Mouse (Mus musculus) forebrain, embryonic 10.5 days (tissue): ENCODE data around the gene Olfr9. TPM values are rescaled to one million over a fixed set of nuclear protein-coding genes. Genes with fewer than 3 reads are reported as not detected.
"Not testable (repeated sequence)": the region's sequence is repeated elsewhere in the genome, so short reads cannot be mapped to it uniquely, and the experiment has no call there.

Experiments used
- DNase-seq: peaks from one replicate; pipeline ENCODE4 v3.0.0-alpha.2; 2017; ENCODE audit warnings: low spot score; ENCODE audit errors: extremely low spot score
- H3K27ac ChIP-seq: fragments of 300-500 bp; sonication (generic); 2 replicates; pipeline ENCODE4 v1.5.1; 2016; ENCODE audit warnings: mild to moderate bottlenecking
- H3K27me3 ChIP-seq: fragments of 300-500 bp; sonication (generic); 2 replicates; pipeline ENCODE4 v1.6.1; 2016; ENCODE audit warnings: mild to moderate bottlenecking; ENCODE audit not compliant: poor library complexity, severe bottlenecking
- H3K36me3 ChIP-seq: fragments of 300-500 bp; sonication (generic); replicated peaks from 2 replicates; pipeline ENCODE4 v1.6.1; 2016; ENCODE audit warnings: mild to moderate bottlenecking, moderate library complexity
- H3K4me1 ChIP-seq: fragments of 300-500 bp; sonication (generic); 2 replicates; pipeline ENCODE4 v1.6.1; 2016
- H3K4me3 ChIP-seq: fragments of 300-500 bp; sonication (generic); 2 replicates; pipeline ENCODE4 v1.5.1; 2016; ENCODE audit warnings: mild to moderate bottlenecking, moderate library complexity
- H3K9me3 ChIP-seq: fragments of 300-500 bp; sonication (generic); 2 replicates; pipeline ENCODE4 v1.6.1; 2016; ENCODE audit warnings: mild to moderate bottlenecking, moderate library complexity
- WGBS: fragments of 180-500 bp; shearing (Covaris S2); methylation state at CpG from one replicate; pipeline ENCODE4 v1.1.7; 2016; 5-methylcytosine and 5-hydroxymethylcytosine counted together
- polyA plus RNA-seq: library from polyadenylated mRNA; unstranded; fragments of >200 nt; fragmentation: Nextera tagmentation; extraction: Ambion mirVana; gene quantifications from 2 replicates; pipeline ENCODE4 v1.2.1, GENCODE M21; 2016

Olfr9 gene
- polyA plus RNA-seq: not detected in 2 replicates

DNA sequence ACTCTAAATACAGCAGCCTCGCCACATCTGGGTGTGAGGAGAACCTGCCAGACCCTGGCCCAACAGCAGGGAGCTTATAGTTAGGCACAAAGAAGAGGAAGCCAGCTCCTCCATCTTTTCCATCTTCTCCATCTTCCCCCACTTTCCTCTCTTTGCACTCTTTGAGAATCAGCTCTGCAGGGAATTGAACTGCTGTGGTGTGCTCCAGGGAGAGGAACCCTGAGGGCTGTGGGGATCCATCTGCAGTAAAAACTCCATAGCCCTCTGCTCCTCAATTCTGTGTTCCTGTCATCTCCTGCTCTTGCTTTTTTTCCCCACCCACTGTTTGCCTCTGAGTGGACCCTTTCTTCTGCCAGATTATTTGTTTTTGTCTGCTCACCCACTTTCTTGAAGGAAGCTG lies at the start of gene Olfr9:
Olfr9 (plus strand) TSS at position 301 of the 400 bp plus-strand sequence.
- H3K9me3 ChIP-seq, H3K4me1 ChIP-seq, DNase-seq, H3K27ac ChIP-seq, H3K27me3 ChIP-seq, H3K36me3 ChIP-seq, H3K4me3 ChIP-seq: not testable (repeated sequence)
- 64% methylated on average over 1 of the region's 1 CpGs for WGBS

DNA sequence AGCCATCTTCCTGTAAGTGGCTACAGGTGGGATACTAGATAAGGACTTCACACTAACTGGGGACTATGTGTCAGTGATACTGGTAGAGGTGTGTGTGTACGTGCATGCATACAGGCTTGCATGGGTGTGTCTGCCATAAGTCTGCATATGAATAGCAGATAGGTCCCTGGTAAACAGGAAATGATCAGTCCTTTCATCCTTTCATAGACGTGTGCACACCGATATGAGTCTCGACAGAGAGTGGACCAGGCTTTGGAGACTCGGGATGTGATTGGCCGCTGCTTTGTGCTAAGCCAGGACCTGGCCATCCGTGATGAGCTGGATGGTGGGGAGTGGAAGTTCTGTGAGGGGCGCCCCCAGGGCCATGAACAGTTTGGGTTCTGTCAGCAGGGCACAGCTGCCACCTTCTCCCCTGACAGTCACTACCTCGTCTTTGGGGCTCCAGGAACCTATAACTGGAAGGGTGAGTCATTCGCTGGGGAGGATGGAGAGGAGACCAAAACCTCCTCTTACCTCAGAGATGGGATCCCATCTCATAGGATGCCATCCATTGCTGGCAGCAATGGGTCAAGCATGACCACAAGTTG lies 48.7 kb upstream of the Olfr9 start:
- Histone ChIP-seq H3K36me3 (no peaks in the 10 kb centered on the region), H3K9me3 (no peaks in the 10 kb centered on the region), H3K27ac (no peak overlapping the region), H3K27me3 (peaks cover 22% of the 10 kb centered on the region), H3K4me1 (no peaks in the 10 kb centered on the region), H3K4me3 (no peak overlapping the region)
- DNase-seq: no peak
- 89% methylated on average over 10 of the region's 10 CpGs for WGBS

DNA sequence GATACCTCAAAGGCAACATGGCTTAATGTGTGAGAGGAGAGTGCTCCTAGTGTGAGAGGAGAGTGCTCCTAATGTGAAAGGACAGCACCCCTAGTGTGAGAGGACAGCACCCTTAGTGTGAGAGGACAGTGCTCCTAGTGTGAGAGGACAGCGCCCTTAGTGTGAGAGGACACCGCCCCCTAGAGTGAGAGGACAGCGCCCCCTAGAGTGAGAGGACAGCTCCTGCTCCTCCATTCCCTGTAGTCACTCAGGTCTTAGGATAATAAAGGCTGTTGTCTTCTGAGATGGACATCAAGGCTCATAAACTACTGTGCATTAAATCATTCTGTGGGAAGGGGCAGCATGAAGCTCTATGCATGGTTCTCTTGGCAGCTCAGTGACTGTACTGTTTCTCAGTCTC lies 43.6 kb upstream of the Olfr9 start:
- H3K4me1 ChIP-seq: no peaks in the 10 kb centered on the region
- WGBS: 16% methylated on average over 3 of the region's 3 CpGs
- H3K4me3 ChIP-seq: no peak overlapping the region
- no peak for DNase-seq
- H3K36me3 ChIP-seq: no peaks in the 10 kb centered on the region
- H3K9me3 ChIP-seq: no peaks in the 10 kb centered on the region
- H3K27ac ChIP-seq: no peak overlapping the region
- H3K27me3 ChIP-seq: no peaks in the 10 kb centered on the region

DNA sequence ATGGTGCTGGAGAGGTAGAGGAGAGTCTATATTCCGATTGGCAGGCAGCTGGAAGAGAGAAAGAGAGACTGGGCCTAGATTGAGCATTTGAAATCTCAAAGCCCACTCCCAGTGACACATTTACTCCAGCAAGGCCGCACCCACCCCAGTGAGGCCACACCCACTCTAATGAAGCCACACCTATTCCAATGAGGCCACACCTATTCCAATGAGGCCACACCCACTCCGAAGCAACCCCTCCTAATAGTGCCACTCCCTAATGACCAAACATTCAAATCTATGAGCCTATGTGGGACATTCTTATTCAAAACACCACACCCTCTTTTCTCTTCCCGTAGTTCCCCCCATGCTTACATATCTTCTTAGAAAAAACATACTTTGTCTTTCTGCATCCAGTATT lies 41.7 kb upstream of the Olfr9 start:
- Histone ChIP-seq H3K4me3 (no peak overlapping the region), H3K9me3 (no peaks in the 10 kb centered on the region), H3K27me3 (no peaks in the 10 kb centered on the region), H3K27ac (no peak overlapping the region), H3K36me3 (no peaks in the 10 kb centered on the region), H3K4me1 (no peaks in the 10 kb centered on the region)
- WGBS: 90% methylated on average over 4 of the region's 4 CpGs
- DNase-seq: no peak

DNA sequence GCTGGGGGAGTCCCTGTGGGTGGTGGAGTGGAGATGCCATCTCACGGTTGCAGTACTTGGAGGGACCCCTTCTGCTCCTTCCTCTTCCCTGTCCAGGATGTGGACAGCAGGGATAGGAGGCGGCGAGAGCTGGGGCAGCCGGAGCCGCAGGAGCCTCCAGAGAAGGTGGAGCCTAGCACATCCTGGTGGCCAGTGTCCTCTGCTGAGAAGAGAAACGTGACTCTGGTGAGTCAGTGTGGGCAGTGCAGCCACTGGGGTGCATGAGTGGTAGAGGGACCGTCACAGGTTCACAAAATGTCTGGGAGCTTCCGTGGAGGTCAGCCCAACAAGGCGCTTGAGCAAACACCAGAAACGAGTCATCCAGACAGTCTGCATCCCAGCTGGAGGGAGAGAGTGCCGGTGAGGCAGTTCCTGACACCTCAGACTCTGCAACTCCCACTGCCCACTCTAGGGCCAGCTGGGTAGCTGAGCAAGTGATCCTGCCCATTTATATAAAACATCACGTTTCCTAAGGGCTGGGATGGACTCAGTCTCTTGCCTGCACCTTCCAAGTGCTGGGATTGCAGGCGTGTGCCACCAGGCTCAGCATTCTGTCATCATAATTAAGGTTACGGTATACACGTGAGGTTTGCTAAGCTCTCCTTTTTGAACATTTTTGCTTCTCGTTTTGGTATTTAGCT lies 38.9 kb upstream of the Olfr9 start:
- Histone ChIP-seq H3K9me3 (no peaks in the 10 kb centered on the region), H3K27me3 (no peaks in the 10 kb centered on the region), H3K27ac (no peak overlapping the region), H3K4me3 (no peak overlapping the region), H3K4me1 (no peaks in the 10 kb centered on the region), H3K36me3 (no peaks in the 10 kb centered on the region)
- DNase-seq: no peak
- 77% methylated on average over 16 of the region's 16 CpGs for WGBS

DNA sequence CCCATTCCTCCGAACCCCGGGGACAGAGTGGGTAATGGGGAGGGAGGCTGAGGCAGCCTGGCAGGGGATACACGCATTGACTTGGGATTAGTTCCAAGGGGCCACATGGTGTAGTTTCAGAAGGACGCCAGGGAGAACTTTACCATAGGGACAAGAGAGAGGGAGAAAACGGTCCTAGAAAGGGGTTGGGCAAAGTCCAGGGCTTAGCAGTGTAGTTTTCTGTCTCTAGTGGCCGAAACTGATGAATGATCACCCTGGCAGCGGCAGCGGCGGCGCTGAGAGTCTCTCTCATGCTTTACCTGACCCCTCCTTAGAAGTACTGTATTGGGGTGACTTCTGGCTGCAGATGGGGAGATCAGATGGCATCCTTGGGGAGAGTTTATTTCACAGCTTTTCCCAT lies 30.9 kb upstream of the Olfr9 start:
- Histone ChIP-seq H3K36me3 (no peaks in the 10 kb centered on the region), H3K27me3 (no peaks in the 10 kb centered on the region), H3K4me3 (no peak overlapping the region), H3K4me1 (no peaks in the 10 kb centered on the region), H3K27ac (no peak overlapping the region), H3K9me3 (no peaks in the 10 kb centered on the region)
- no peak for DNase-seq
- WGBS: 84% methylated on average over 10 of the region's 10 CpGs

DNA sequence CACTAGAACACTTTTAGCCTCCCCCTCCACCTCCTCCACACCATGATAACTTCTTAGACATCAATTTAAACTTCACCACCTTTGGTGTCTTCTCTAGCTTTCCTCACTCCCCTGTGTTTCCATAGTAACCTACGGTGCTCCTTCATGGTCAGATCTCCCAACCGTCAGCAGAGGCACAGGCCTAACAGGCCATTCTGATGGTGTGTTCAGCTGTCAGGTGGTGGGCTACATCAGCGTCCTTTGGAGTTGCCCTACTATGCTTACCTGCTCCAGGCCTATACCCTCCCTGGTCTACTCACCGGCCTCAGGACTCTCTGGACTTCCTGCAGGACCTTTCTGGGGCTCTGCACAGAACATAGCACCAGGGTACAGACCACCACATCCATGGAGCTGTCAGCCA lies 29.1 kb upstream of the Olfr9 start:
- Histone ChIP-seq H3K9me3 (no peaks in the 10 kb centered on the region), H3K4me1 (no peaks in the 10 kb centered on the region), H3K27me3 (no peaks in the 10 kb centered on the region), H3K36me3 (no peaks in the 10 kb centered on the region), H3K4me3 (no peak overlapping the region), H3K27ac (no peak overlapping the region)
- WGBS: 81% methylated on average over 4 of the region's 4 CpGs
- DNase-seq: no peak

DNA sequence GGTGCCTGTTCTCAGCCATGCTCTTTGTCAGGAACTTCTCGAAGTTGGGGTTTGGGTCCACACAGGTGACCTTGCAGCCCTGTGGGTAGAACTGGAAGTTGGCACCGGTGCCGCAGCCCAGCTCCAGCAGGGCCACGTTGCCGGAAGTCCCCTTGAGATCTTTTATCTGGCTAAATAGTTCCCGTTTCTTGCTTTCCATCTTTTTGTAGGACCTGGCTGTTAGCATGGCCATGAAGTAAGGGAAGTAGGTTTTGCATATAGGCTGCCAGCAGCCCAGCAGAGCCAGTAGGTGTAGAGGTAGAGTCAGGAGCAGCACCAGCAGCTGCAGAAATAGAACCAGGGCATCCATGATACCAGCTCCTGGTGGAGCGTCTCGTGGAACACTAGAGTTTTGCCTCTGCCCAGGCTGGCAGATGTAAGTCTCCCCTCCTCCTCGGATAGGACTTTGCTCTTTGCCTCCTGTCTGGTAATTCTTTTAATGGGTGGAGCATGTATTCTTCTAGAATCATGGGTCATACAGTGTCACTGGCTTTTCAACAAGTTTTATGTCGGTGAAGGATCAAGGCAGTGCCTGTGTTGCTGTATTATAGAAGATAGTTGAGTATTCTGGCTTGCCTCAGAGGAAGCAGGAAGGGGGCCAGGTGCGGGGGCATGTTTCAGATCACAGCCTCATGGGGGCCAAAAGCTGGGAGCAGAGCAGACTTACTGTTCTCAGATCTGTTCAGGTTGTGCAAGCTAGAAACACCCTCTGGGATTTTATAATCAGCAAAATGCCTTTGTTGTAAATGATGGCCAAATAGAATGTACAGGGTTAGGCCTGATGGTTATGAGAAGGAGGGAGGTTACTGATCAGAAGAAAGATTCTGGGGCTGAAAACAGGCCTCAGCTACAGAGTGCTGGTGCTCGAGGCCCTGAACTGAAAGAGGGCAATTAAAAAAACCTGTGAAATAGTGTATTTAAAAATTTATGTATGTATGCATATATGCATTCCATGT lies 28.3 kb upstream of the Olfr9 start, which contains the start of gene Mettl7b:
Mettl7b (minus strand) TSS at position 399 of the 995 bp plus-strand sequence.
- Histone ChIP-seq H3K36me3 (no peaks in the 10 kb centered on the region), H3K4me1 (no peaks in the 10 kb centered on the region), H3K27ac (no peak within 1 kb of the TSS), H3K27me3 (no peaks in the 10 kb centered on the region), H3K9me3 (no peaks in the 10 kb centered on the region), H3K4me3 (no peak within 1 kb of the TSS)
- WGBS: 89% methylated on average over 12 of the region's 12 CpGs
- DNase-seq: no peak

DNA sequence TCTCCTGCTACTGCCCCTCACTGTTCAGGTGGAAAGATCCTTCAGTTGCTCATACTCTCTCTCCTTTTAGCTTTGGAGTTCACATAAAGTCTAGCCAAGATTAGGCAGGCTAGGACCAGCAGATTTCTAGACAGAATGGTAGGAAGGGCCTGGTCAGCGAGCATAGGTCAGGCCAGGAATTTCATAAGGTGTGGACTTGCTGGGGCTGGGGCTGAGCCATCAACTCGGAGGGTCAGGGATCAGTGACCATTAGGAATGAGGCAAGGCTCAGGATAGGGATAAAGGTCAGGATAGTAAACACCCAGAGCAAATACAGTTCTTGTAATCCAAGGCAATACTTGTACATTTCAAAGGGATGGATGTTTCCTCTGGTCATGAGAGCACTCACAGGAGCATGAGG lies 24.3 kb upstream of the Olfr9 start:
- Histone ChIP-seq H3K4me1 (no peaks in the 10 kb centered on the region), H3K9me3 (no peaks in the 10 kb centered on the region), H3K27ac (no peak overlapping the region), H3K4me3 (no peak overlapping the region), H3K27me3 (no peaks in the 10 kb centered on the region), H3K36me3 (no peaks in the 10 kb centered on the region)
- DNase-seq: no peak
- WGBS: 73% methylated on average over 2 of the region's 2 CpGs

DNA sequence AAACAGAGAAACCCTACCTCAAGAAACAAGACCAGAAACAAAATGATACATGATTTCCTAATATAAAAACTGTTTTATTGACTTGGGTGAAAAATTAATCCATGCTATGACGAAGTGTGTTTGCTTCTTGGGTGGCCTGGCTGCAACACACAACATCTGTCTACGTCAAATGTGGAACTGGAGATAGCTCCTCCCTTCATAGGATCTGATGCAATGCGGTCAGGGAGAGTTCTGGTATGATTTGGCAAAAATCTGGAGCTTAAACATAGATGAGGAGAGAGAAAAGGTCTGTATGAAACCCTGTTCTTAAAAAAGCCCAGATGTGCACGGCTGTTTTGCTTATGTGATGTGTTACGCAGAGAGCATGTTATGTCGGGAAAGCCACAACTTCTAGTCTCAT lies 23.4 kb upstream of the Olfr9 start:
- Histone ChIP-seq H3K9me3 (no peaks in the 10 kb centered on the region), H3K27me3 (no peaks in the 10 kb centered on the region), H3K27ac (no peak overlapping the region), H3K4me3 (no peak overlapping the region), H3K36me3 (no peaks in the 10 kb centered on the region), H3K4me1 (no peaks in the 10 kb centered on the region)
- DNase-seq: no peak
- 88% methylated on average over 6 of the region's 6 CpGs for WGBS

DNA sequence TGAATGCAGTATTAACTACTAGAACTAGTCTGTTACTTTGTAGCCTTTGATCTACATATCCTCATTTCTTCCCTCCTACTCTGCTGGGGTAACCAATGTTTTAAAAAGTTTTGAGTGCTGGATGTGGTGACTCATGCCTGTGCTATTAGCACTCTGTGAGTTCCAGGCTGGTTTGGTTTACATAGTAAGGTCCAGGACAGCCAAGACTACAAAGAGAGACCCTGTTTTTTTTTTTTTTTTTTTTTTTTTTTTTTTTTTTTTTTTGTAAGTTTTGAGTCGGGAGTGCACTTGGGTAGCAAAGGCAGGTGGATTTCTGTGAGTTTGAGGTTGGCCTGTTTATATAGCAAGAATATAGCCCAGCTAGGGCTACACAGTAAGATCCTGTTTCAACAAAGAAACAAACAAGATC lies 20.9 kb upstream of the Olfr9 start:
- no peak for DNase-seq
- H3K27me3 ChIP-seq: no peaks in the 10 kb centered on the region
- H3K36me3 ChIP-seq: no peaks in the 10 kb centered on the region
- no peaks in the 10 kb centered on the region for H3K9me3 ChIP-seq
- H3K4me3 ChIP-seq: no peak overlapping the region
- no peaks in the 10 kb centered on the region for H3K4me1 ChIP-seq
- WGBS: 68% methylated on average over 1 of the region's 1 CpGs
- H3K27ac ChIP-seq: no peak overlapping the region

DNA sequence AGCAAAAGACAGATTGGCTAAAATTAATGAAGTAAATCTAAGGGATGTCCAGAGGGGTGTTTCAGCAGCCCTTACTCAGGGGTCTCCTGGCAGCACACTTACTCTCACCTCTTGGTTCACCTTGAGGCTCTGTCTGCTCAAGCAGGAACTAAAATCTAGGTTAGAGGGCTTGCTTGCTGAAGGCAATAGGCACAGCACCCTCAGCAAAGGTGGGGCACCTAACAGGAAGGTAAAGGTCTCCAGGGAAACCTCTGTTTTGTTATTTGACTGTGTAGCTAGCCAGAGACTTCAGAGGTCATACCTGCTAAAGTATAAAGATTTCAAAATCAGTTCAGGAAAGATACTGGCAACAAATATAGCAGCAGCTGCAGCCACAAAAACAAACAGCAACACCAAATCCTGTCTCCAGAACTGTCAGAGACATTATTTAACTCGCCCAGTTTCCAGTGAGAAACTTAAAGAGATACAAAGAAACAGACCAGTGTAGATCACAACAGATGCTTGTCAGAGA lies 18.4 kb upstream of the Olfr9 start:
- H3K9me3 ChIP-seq: no peaks in the 10 kb centered on the region
- H3K4me3 ChIP-seq: no peak overlapping the region
- no peak overlapping the region for H3K27ac ChIP-seq
- H3K27me3 ChIP-seq: no peaks in the 10 kb centered on the region
- DNase-seq: no peak
- WGBS: 54% methylated on average over 1 of the region's 1 CpGs
- H3K4me1 ChIP-seq: no peaks in the 10 kb centered on the region
- H3K36me3 ChIP-seq: no peaks in the 10 kb centered on the region

DNA sequence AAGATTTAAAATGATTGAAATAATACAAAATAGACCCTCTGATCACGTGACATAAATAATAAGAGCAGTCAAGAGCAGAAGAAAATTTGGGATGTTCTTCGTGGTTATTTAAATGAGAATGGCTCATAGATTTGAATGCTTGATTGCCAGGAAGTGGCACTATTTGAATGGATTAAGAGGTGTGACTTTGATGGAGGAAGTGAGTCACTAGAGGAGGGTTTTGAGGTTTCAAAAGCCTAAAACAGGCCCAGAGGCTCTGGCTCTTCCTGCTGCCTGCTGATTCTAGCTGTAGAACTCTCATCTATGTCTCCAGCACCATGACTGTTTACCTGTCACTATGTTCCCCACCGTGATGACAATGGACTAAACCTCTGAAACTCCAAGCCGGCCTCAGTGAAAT lies 16.4 kb upstream of the Olfr9 start:
- no peak for DNase-seq
- Histone ChIP-seq H3K4me3 (no peak overlapping the region), H3K27me3 (no peaks in the 10 kb centered on the region), H3K9me3 (no peaks in the 10 kb centered on the region), H3K36me3 (no peaks in the 10 kb centered on the region), H3K4me1 (no peaks in the 10 kb centered on the region), H3K27ac (no peak overlapping the region)
- WGBS: 75% methylated on average over 4 of the region's 4 CpGs
